Mouse (Mus musculus): Measurements from ENCODE around the gene Anxa9.

- TF ChIP-seq POLR2A (IDR thresholded peaks at IDR 0.05; ENCODE audit: insufficient read length, low read depth) = peak; percentile 78
- TF ChIP-seq MYOD1 (IDR thresholded peaks at IDR 0.05; ENCODE audit: control insufficient read depth in 1 of 3, insufficient read length in 2 of 3, low read depth in 2 of 3) = peak in 2 of 3 experiments; percentile 3 to 71
- peak; percentile 86 for TF ChIP-seq POLR2AphosphoS2 (IDR thresholded peaks at IDR 0.05; ENCODE audit: insufficient read length, low read depth)
- peak; percentile 67 for TF ChIP-seq MAX (IDR thresholded peaks at IDR 0.05; ENCODE audit: low read depth)
- no peak for TF ChIP-seq USF1 (IDR thresholded peaks at IDR 0.05; ENCODE audit: low read depth)
Observed at GRCm38 (mm10) chr3:95312623-95313022, 5.6 kb upstream of the Anxa9 start.

Measured in myocyte (in vitro differentiated cells).